Mouse (Mus musculus) layer of hippocampus, adult 9-10 months (tissue): Measurements from ENCODE around the gene Zfp423.

ENCODE experiments used
- DNase-seq: peaks from one replicate; pipeline ENCODE4 v3.0.0; 2022; ENCODE audit warnings: low spot score

The Zfp423 gene

GRCm38 (mm10) chr8:87662811-87663341 lies 296.5 kb downstream of the Zfp423 start:
- DNase-seq = no peak

- DNase-seq = no peak
These were observed 297.1 kb downstream of the Zfp423 start for GRCm38 (mm10) chr8:87662307-87662771.

- DNase-seq = no peak
These were observed 298.2 kb downstream of the Zfp423 start for GRCm38 (mm10) chr8:87660916-87661910.

GRCm38 (mm10) chr8:87660029-87660915 lies 299.1 kb downstream of the Zfp423 start:
- DNase-seq = no peak

GRCm38 (mm10) chr8:87657488-87657887 lies 301.9 kb downstream of the Zfp423 start:
- DNase-seq = no peak

- no peak for DNase-seq
These were observed 302.7 kb downstream of the Zfp423 start for GRCm38 (mm10) chr8:87656484-87657230.

- no peak for DNase-seq
These were observed 303.4 kb downstream of the Zfp423 start for GRCm38 (mm10) chr8:87655946-87656345.

- DNase-seq = no peak
These were observed 311.6 kb downstream of the Zfp423 start for GRCm38 (mm10) chr8:87647781-87648180.

GRCm38 (mm10) chr8:87645829-87646483 lies 313.4 kb downstream of the Zfp423 start:
- DNase-seq = no peak

- no peak for DNase-seq
These were observed 314.0 kb downstream of the Zfp423 start for GRCm38 (mm10) chr8:87645371-87645770.

GRCm38 (mm10) chr8:87640930-87641329 lies 318.5 kb downstream of the Zfp423 start:
- no peak for DNase-seq

- DNase-seq = no peak
These were observed 323.1 kb downstream of the Zfp423 start for GRCm38 (mm10) chr8:87636226-87636742.

GRCm38 (mm10) chr8:87631776-87632175 lies 327.6 kb downstream of the Zfp423 start:
- no peak for DNase-seq

- DNase-seq = no peak
These were observed 329.7 kb downstream of the Zfp423 start for GRCm38 (mm10) chr8:87629656-87630055.

- no peak for DNase-seq
These were observed 338.2 kb downstream of the Zfp423 start for GRCm38 (mm10) chr8:87621181-87621580.

GRCm38 (mm10) chr8:87620225-87620624 lies 339.2 kb downstream of the Zfp423 start:
- DNase-seq = no peak

- no peak for DNase-seq
These were observed 339.9 kb downstream of the Zfp423 start for GRCm38 (mm10) chr8:87619529-87619928.

- no peak for DNase-seq
These were observed 340.3 kb downstream of the Zfp423 start for GRCm38 (mm10) chr8:87619118-87619517.

- no peak for DNase-seq
These were observed 345.7 kb downstream of the Zfp423 start for GRCm38 (mm10) chr8:87613701-87614100.
